Mouse (Mus musculus) erythroblast, embryonic 14.5 days (primary cell): ENCODE measurements at regions not wholly inside any gene's neighbourhood (a gene's known extent, or its start where the extent isn't known, plus 50 kb on each side); places are given as distances from the start of the nearest gene placed in this dataset.

Experiments
- GATA1 ChIP-seq: IDR thresholded peaks from 2 replicates; pipeline ENCODE4 v1.6.1; 2012; ENCODE audit warnings: low read length, inconsistent platforms, mixed read lengths
- TAL1 ChIP-seq: IDR thresholded peaks from 3 replicates; pipeline ENCODE4 v1.6.1; 2012; ENCODE audit warnings: low read length, inconsistent platforms, mixed read lengths

GRCm38 (mm10) chr2:167834605-167835004, 97.3 kb upstream of the Ptpn1 start:
- TF ChIP-seq GATA1 (no peak), TAL1 (no peak)
